20 mouse cellular contexts compared by ENCODE assay signal in the genomic region with DNA sequence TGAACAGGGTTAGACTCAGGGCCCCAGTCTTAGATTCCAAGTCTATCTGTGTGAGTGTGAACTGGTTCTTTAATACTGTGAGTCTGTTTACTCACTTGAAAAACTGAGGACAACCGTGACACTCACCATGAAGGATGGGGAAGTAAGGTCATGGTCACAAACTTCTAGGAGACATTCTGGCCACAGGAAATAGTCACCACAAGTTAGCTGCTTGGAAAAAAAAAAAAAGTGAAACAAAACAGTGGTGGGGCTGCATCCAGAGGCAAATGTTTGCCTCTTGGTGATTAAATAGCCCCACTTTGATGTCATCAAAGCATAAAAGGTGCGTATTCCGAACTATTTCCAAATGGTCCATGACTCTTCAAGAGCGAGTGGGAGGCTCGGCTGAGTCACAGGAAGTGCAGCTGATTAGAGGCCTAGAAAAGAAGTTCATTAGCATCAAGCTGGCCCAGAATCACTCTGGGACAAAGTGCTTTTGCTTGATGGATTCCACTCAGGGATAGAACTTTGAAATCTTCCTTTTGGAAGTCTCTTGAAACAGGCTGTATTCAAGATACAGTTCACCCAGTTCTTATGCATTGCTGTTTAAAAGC.
DNase-seq lines count a peak whose midpoint lies in the region; ATAC-seq lines count a peak whose summit lies in the region.
"Had no signal": no experiment of that assay in that cellular context is flagged by ENCODE, and none has a peak within 500 bp of the region (broad histone marks: within the 10 kb centered on the region; RNA-seq: fewer than 3 reads in every experiment).

No protein-coding gene starts in this region.

- peak; percentile 32; the same call in 1 of the 2 replicates for ATAC-seq in common myeloid progenitor, adult 5-6 weeks (replicated peaks; ENCODE audit: low read depth, poor library complexity, severe bottlenecking)
- ATAC-seq: CD4-positive, CD25-positive, alpha-beta regulatory T cell, adult 4 months; intestine, postnatal 0 days; midbrain, embryonic 15.5 days had no signal

- intact Hi-C loops in left cerebral cortex, postnatal 14 days (cut with DNase I), result no loop called here
- intact Hi-C loops in left cerebral cortex, postnatal 4 days (cut with DNase I), result loop anchor here (10.0 kb wide), 1 partner anchor 117 kb away; no protein-coding TSS in a partner anchor

- peak; percentile 45 for DNase-seq in adrenal gland, adult 2 months
- no peak for DNase-seq in adrenal gland, postnatal 25 days
- DNase-seq in left cerebral cortex, postnatal 14 days (ENCODE audit: low spot score in 2 of 2), result peak; percentile 6 to 12
- no peak for DNase-seq in left cerebral cortex, postnatal 4 days
- DNase-seq in Muller cell, postnatal 12 days (ENCODE audit: inconsistent ontology term), result peak; percentile 71
- DNase-seq in testis, postnatal 14 days (ENCODE audit: low spot score), result no peak
- no peak for DNase-seq in lung, postnatal 4 days
- DNase-seq: cerebellum, adult 2 months; cerebellum, postnatal 25 days; embryo, embryonic 11 days; gastrocnemius, adult 2 months; heart, postnatal 14 days; kidney, postnatal 25 days; liver; lung, postnatal 10 days; thymus, postnatal 25 days had no signal

Comparison
In these comparisons a context has a peak if more than half of its experiments do, and no peak if none do; other contexts are left out.
1. DNase-seq: peak in adrenal gland, adult 2 months (single experiment), left cerebral cortex, postnatal 14 days (2 of 2) and Muller cell, postnatal 12 days (single experiment); none in adrenal gland, postnatal 25 days (single experiment), left cerebral cortex, postnatal 4 days (single experiment), testis, postnatal 14 days (single experiment) and lung, postnatal 4 days (0 of 2).